Mouse (Mus musculus) liver, embryonic 15.5 days (tissue): ENCODE data around the gene Tktl2. TPM values are rescaled to one million over a fixed set of nuclear protein-coding genes. Genes with fewer than 3 reads are reported as not detected.

Experiments used
- ATAC-seq: fragments of 200-750 bp; cut with Nextera tagmentation; 2 replicates; pipeline ENCODE4 v1.8.0; 2017; ENCODE audit warnings: moderate number of reproducible peaks, mild to moderate bottlenecking, moderate library complexity; ENCODE audit not compliant: insufficient read depth
- H3K27ac ChIP-seq: fragments of 300-500 bp; sonication (generic); replicated peaks from 2 replicates; pipeline ENCODE4 v1.5.1; 2015; ENCODE audit warnings: mild to moderate bottlenecking, inconsistent platforms
- H3K27me3 ChIP-seq: fragments of 300-500 bp; sonication (generic); 2 replicates; pipeline ENCODE4 v1.6.1; 2015; ENCODE audit warnings: mild to moderate bottlenecking, inconsistent platforms
- H3K36me3 ChIP-seq: fragments of 300-500 bp; sonication (generic); replicated peaks from 2 replicates; pipeline ENCODE4 v1.6.1; 2015; ENCODE audit warnings: moderate library complexity, mild to moderate bottlenecking, inconsistent platforms
- H3K4me1 ChIP-seq: fragments of 300-500 bp; sonication (generic); replicated peaks from 2 replicates; pipeline ENCODE4 v1.6.1; 2015; ENCODE audit warnings: inconsistent platforms
- H3K4me2 ChIP-seq: fragments of 300-500 bp; sonication (generic); 2 replicates; pipeline ENCODE4 v1.6.1; 2015; ENCODE audit warnings: moderate library complexity, mild to moderate bottlenecking, inconsistent platforms
- H3K4me3 ChIP-seq: fragments of 300-500 bp; sonication (generic); replicated peaks from 2 replicates; pipeline ENCODE4 v1.5.1; 2015; ENCODE audit warnings: mild to moderate bottlenecking, inconsistent platforms
- H3K9ac ChIP-seq: fragments of 300-500 bp; sonication (generic); 2 replicates; pipeline ENCODE4 v1.6.1; 2015; ENCODE audit warnings: moderate library complexity, mild to moderate bottlenecking, inconsistent platforms
- H3K9me3 ChIP-seq: fragments of 300-500 bp; sonication (generic); replicated peaks from 2 replicates; pipeline ENCODE4 v1.6.1; 2016; ENCODE audit warnings: inconsistent platforms
- WGBS: fragments of 180-500 bp; shearing (Covaris S2); methylation state at CpG from one replicate; pipeline ENCODE4 v1.1.7; 2015; ENCODE audit warnings: mixed read lengths; ENCODE audit not compliant: insufficient replicate concordance; 5-methylcytosine and 5-hydroxymethylcytosine counted together
- polyA plus RNA-seq: library from polyadenylated mRNA; unstranded; fragments of >200 nt; fragmentation: Nextera tagmentation; extraction: Ambion mirVana; gene quantifications from 2 replicates; pipeline ENCODE4 v1.2.1, GENCODE M21; 2015

The Tktl2 gene
- polyA plus RNA-seq, 1 experiment from 2014 or later, result not detected

DNA sequence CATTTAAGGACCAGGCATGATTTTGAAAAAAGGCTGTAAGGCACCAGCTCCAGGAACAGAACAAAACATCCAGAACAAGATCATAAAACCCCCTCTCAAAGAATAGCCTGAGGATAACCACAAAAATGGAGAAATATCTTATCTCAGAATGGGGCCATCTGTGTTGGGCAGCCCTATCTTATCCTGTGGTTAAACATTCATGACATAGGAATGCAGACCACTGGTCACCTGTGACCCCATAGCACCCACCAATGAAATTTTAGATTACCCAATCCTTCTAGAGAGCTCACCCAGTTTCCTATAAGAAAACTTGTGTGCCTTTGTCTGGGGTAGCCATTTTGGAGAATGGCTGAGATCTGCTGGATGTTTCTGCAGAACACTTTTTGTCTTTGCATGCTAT is 9.0 kb downstream of the Tktl2 start:
- no peak overlapping the region for H3K4me3 ChIP-seq
- H3K36me3 ChIP-seq, result no peaks in the 10 kb centered on the region
- no peaks in the 10 kb centered on the region for H3K9me3 ChIP-seq
- H3K9ac ChIP-seq, result no peak overlapping the region
- no peak for ATAC-seq
- H3K27ac ChIP-seq, result no peak overlapping the region
- no peaks in the 10 kb centered on the region for H3K4me1 ChIP-seq
- H3K4me2 ChIP-seq, result no peak overlapping the region
- no peaks in the 10 kb centered on the region for H3K27me3 ChIP-seq

DNA sequence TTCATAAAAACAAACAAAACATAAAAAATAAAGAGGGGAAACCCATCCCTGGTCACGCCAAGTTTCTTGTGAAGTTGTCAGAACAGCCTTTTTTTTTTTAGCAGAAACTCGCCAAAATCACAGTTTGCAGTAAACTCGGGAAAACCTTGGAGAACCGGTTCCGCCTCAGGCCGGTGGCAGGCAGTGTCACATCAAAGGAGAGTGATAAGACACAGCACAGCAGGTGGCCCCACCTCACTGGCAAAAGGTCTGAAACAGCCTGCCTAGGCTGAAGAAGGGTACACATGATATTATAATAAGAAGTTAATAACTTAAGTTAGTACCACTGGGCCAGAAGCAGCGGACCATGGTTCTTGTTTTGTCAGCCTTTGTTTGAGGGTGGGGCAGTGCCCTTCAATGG is 38.5 kb downstream of the Tktl2 start:
- H3K27ac ChIP-seq, result no peak overlapping the region
- no peaks in the 10 kb centered on the region for H3K4me1 ChIP-seq
- no peaks in the 10 kb centered on the region for H3K9me3 ChIP-seq
- no peak overlapping the region for H3K4me2 ChIP-seq
- WGBS, result 17% methylated on average over 7 of the region's 7 CpGs
- H3K4me3 ChIP-seq, result no peak overlapping the region
- H3K36me3 ChIP-seq, result no peaks in the 10 kb centered on the region
- no peaks in the 10 kb centered on the region for H3K27me3 ChIP-seq
- H3K9ac ChIP-seq, result no peak overlapping the region
- no peak for ATAC-seq

Other genes starting within 250 kb of the Tktl2 start
- gene Tma16, start 25.2 kb upstream of the Tktl2 start, polyA plus RNA-seq, result 4.6 and 4.8 TPM in 2 replicates
- gene Npy5r, start 176.4 kb downstream of the Tktl2 start, polyA plus RNA-seq, result not detected in 2 replicates
- 0.03 TPM in 1 of 2 replicates, not detected in the other for gene Npy1r, start 185.4 kb downstream of the Tktl2 start, polyA plus RNA-seq